Mouse (Mus musculus): ENCODE measurements around the gene Fcnb. TPM values are rescaled to one million over a fixed set of nuclear protein-coding genes. Genes with fewer than 3 reads are reported as not detected.

Fcnb gene
- polyA plus RNA-seq, 1 experiment from 2014 or later = not detected

DNA sequence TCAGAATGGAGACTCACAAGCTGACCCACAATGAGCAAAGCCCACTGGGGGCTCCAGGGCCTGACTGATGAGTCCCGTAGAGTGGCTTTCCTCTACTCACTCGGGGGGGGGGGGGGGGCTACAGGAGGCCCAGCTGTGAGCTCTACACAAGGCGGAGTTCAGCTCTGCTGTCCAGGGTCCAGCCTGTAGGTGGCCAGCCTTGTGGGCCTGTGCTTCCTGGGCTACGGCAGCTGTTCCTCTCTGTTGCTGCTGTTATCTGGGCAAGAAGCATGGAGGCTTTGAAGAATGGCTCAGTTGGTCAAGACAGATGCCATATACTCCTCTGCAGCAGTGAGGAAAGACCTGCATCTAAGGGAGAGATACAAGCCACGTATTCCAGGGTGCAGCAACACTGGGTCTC is 24.1 kb upstream of the Fcnb start:
- no peak overlapping the region for H3K4me2 ChIP-seq (ENCODE audit: low read length)
- ATAC-seq = no peak
- H3K4me1 ChIP-seq (replicated peaks; ENCODE audit: control insufficient read depth, insufficient read depth, low read length) = no peaks in the 10 kb centered on the region

DNA sequence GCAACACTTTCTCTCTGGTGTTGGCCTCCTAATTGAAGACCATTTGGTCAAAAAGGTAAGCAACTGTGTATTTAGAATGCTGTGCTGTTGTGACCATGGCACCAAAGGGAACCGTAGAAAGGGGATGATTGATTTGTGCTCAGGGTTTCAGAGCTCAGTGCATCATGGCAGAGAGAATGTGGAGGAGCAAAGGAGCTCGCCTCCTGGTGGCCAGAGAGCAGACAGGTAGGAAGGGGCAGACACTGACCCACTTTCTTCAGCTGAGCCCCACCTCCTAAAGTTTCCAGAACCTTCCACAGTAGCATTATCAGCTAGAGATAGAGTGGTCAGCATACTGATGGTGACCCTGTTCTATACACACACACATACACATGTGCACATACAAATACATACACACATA is 21.3 kb upstream of the Fcnb start:
- WGBS = 82% methylated on average over 2 of the region's 2 CpGs
- Histone ChIP-seq H3K4me3 (replicated peaks; ENCODE audit: low read length) (no peak overlapping the region), H3K27ac (ENCODE audit: low read length) (no peak overlapping the region), H3K9me3 (ENCODE audit: control insufficient read depth, low read length) (no peaks in the 10 kb centered on the region), H3K4me2 (ENCODE audit: low read length) (no peak overlapping the region), H3K27me3 (replicated peaks; ENCODE audit: control insufficient read depth, insufficient read depth, low read length) (no peaks in the 10 kb centered on the region), H3K9ac (replicated peaks; ENCODE audit: low read depth, low read length) (no peak overlapping the region), H3K36me3 (ENCODE audit: control insufficient read depth, insufficient read depth) (no peaks in the 10 kb centered on the region), H3K4me1 (replicated peaks; ENCODE audit: control insufficient read depth, insufficient read depth, low read length) (no peaks in the 10 kb centered on the region)
- ATAC-seq = no peak

More for the DNA sequence above, 24.1 kb upstream of the Fcnb start:
- no peak overlapping the region for H3K4me3 ChIP-seq (replicated peaks; ENCODE audit: low read length)
- H3K9me3 ChIP-seq (ENCODE audit: control insufficient read depth, low read length) = no peaks in the 10 kb centered on the region
- H3K27me3 ChIP-seq (replicated peaks; ENCODE audit: control insufficient read depth, insufficient read depth, low read length) = no peaks in the 10 kb centered on the region
- no peak overlapping the region for H3K27ac ChIP-seq (ENCODE audit: low read length)
- H3K9ac ChIP-seq (replicated peaks; ENCODE audit: low read depth, low read length) = no peak overlapping the region
- 79% methylated on average over 5 of the region's 5 CpGs for WGBS
- no peaks in the 10 kb centered on the region for H3K36me3 ChIP-seq (ENCODE audit: control insufficient read depth, insufficient read depth)

GRCm38 (mm10) chr2:28103653-28104052 is 19.0 kb upstream of the Fcnb start:
- Histone ChIP-seq H3K9ac (replicated peaks; ENCODE audit: low read depth, low read length) (no peak overlapping the region), H3K4me3 (replicated peaks; ENCODE audit: low read length) (no peak overlapping the region), H3K27ac (ENCODE audit: low read length) (no peak overlapping the region), H3K4me2 (ENCODE audit: low read length) (no peak overlapping the region), H3K27me3 (replicated peaks; ENCODE audit: control insufficient read depth, insufficient read depth, low read length) (no peaks in the 10 kb centered on the region), H3K36me3 (ENCODE audit: control insufficient read depth, insufficient read depth) (no peaks in the 10 kb centered on the region), H3K4me1 (replicated peaks; ENCODE audit: control insufficient read depth, insufficient read depth, low read length) (peaks cover 10% of the 10 kb centered on the region), H3K9me3 (ENCODE audit: control insufficient read depth, low read length) (no peaks in the 10 kb centered on the region)
- 66% methylated on average over 2 of the region's 2 CpGs for WGBS
- no peak for ATAC-seq

- H3K4me2 ChIP-seq (ENCODE audit: low read length) = no peak overlapping the region
- WGBS = 97% methylated on average over 2 of the region's 2 CpGs
- H3K27ac ChIP-seq (ENCODE audit: low read length) = no peak overlapping the region
- H3K9me3 ChIP-seq (ENCODE audit: control insufficient read depth, low read length) = no peaks in the 10 kb centered on the region
- H3K4me1 ChIP-seq (replicated peaks; ENCODE audit: control insufficient read depth, insufficient read depth, low read length) = peaks cover 15% of the 10 kb centered on the region
- H3K4me3 ChIP-seq (replicated peaks; ENCODE audit: low read length) = no peak overlapping the region
- H3K36me3 ChIP-seq (ENCODE audit: control insufficient read depth, insufficient read depth) = no peaks in the 10 kb centered on the region
- no peak overlapping the region for H3K9ac ChIP-seq (replicated peaks; ENCODE audit: low read depth, low read length)
- no peaks in the 10 kb centered on the region for H3K27me3 ChIP-seq (replicated peaks; ENCODE audit: control insufficient read depth, insufficient read depth, low read length)
- ATAC-seq = no peak
These were observed 17.2 kb upstream of the Fcnb start for GRCm38 (mm10) chr2:28101892-28102291.

- Histone ChIP-seq H3K9ac (replicated peaks; ENCODE audit: low read depth, low read length) (no peak overlapping the region), H3K4me1 (replicated peaks; ENCODE audit: control insufficient read depth, insufficient read depth, low read length) (peaks cover 15% of the 10 kb centered on the region), H3K27me3 (replicated peaks; ENCODE audit: control insufficient read depth, insufficient read depth, low read length) (no peaks in the 10 kb centered on the region), H3K27ac (ENCODE audit: low read length) (no peak overlapping the region), H3K4me2 (ENCODE audit: low read length) (no peak overlapping the region), H3K36me3 (ENCODE audit: control insufficient read depth, insufficient read depth) (no peaks in the 10 kb centered on the region), H3K4me3 (replicated peaks; ENCODE audit: low read length) (no peak overlapping the region), H3K9me3 (ENCODE audit: control insufficient read depth, low read length) (no peaks in the 10 kb centered on the region)
- ATAC-seq = no peak
- 86% methylated on average over 9 of the region's 9 CpGs for WGBS
These were observed 16.3 kb upstream of the Fcnb start for GRCm38 (mm10) chr2:28100796-28101483.

DNA sequence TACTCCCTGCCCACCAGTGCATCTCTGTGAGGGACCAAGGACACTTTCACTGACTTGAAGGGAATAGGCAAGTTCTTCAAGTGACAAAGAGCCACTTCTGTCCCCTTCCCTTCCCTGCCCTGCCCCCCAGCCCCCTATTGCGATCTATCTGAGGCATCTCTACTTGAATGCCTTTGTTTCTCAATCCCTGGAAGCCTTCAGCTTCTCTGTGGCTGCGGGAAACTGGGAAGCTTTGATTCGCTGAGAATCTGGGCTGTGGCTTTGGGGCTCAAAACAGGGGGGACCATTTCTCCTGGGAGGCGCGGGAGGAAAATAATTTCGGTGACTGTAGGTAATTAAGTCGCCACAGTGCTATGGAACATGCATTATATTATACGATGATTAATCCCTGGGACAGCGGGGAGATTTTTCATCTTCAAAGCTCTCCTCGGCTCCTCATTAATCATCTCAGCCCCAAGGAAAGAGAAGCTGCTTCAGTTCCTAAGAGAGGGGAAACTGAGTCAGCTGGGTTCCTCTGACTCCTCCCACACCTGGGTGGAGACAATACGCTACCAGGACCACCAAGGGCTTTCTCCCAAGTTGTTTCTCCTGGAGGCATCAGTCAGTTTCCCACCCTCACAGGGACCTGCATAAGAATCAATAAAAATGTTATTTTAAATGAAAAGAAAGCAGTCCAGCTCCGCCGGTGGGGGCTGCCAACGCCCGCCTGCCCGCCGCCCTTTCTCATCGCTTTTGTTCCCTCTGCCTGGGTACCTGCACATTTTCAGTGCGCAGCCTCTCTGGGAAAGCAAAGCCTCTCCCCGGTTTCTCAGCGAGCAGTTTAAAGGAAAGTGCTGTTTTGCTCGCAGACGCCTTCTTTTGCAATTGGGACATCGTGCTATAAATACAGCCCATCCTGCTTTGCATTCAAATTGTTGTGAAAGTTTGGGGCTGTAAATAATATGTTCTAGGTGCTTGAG is 14.1 kb upstream of the Fcnb start:
- Histone ChIP-seq H3K27me3 (replicated peaks; ENCODE audit: control insufficient read depth, insufficient read depth, low read length) (no peaks in the 10 kb centered on the region), H3K4me2 (ENCODE audit: low read length) (peak overlapping the region; percentile 65), H3K9me3 (ENCODE audit: control insufficient read depth, low read length) (no peaks in the 10 kb centered on the region), H3K36me3 (ENCODE audit: control insufficient read depth, insufficient read depth) (no peaks in the 10 kb centered on the region), H3K9ac (replicated peaks; ENCODE audit: low read depth, low read length) (peak overlapping the region; percentile 19), H3K27ac (ENCODE audit: low read length) (peak overlapping the region; percentile 74), H3K4me1 (replicated peaks; ENCODE audit: control insufficient read depth, insufficient read depth, low read length) (peaks cover 15% of the 10 kb centered on the region), H3K4me3 (replicated peaks; ENCODE audit: low read length) (peak overlapping the region; percentile 36)
- ATAC-seq = peak; percentile 57
- WGBS = under 1% methylated on average over 24 of the region's 24 CpGs

- Histone ChIP-seq H3K9me3 (ENCODE audit: control insufficient read depth, low read length) (no peaks in the 10 kb centered on the region), H3K4me3 (replicated peaks; ENCODE audit: low read length) (no peak overlapping the region), H3K9ac (replicated peaks; ENCODE audit: low read depth, low read length) (no peak overlapping the region), H3K4me1 (replicated peaks; ENCODE audit: control insufficient read depth, insufficient read depth, low read length) (peaks cover 15% of the 10 kb centered on the region), H3K4me2 (ENCODE audit: low read length) (no peak overlapping the region), H3K36me3 (ENCODE audit: control insufficient read depth, insufficient read depth) (no peaks in the 10 kb centered on the region), H3K27ac (ENCODE audit: low read length) (no peak overlapping the region), H3K27me3 (replicated peaks; ENCODE audit: control insufficient read depth, insufficient read depth, low read length) (no peaks in the 10 kb centered on the region)
- no peak for ATAC-seq
- WGBS = 89% methylated on average over 6 of the region's 6 CpGs
These were observed 12.1 kb upstream of the Fcnb start for GRCm38 (mm10) chr2:28096751-28097309.

GRCm38 (mm10) chr2:28092099-28092498 is 7.4 kb upstream of the Fcnb start:
- H3K4me2 ChIP-seq (ENCODE audit: low read length) = no peak overlapping the region
- no peaks in the 10 kb centered on the region for H3K4me1 ChIP-seq (replicated peaks; ENCODE audit: control insufficient read depth, insufficient read depth, low read length)
- 90% methylated on average over 8 of the region's 8 CpGs for WGBS
- no peaks in the 10 kb centered on the region for H3K9me3 ChIP-seq (ENCODE audit: control insufficient read depth, low read length)
- no peak overlapping the region for H3K4me3 ChIP-seq (replicated peaks; ENCODE audit: low read length)
- H3K27me3 ChIP-seq (replicated peaks; ENCODE audit: control insufficient read depth, insufficient read depth, low read length) = no peaks in the 10 kb centered on the region
- H3K27ac ChIP-seq (ENCODE audit: low read length) = no peak overlapping the region
- no peaks in the 10 kb centered on the region for H3K36me3 ChIP-seq (ENCODE audit: control insufficient read depth, insufficient read depth)
- no peak overlapping the region for H3K9ac ChIP-seq (replicated peaks; ENCODE audit: low read depth, low read length)
- ATAC-seq = no peak

GRCm38 (mm10) chr2:28091042-28091441 is 6.4 kb upstream of the Fcnb start:
- ATAC-seq = no peak
- Histone ChIP-seq H3K27ac (ENCODE audit: low read length) (no peak overlapping the region), H3K9ac (replicated peaks; ENCODE audit: low read depth, low read length) (no peak overlapping the region)

More at GRCm38 (mm10) chr2:28091042-28091441, 6.4 kb upstream of the Fcnb start:
- Histone ChIP-seq H3K9me3 (ENCODE audit: control insufficient read depth, low read length) (no peaks in the 10 kb centered on the region), H3K4me3 (replicated peaks; ENCODE audit: low read length) (no peak overlapping the region), H3K4me1 (replicated peaks; ENCODE audit: control insufficient read depth, insufficient read depth, low read length) (no peaks in the 10 kb centered on the region), H3K27me3 (replicated peaks; ENCODE audit: control insufficient read depth, insufficient read depth, low read length) (no peaks in the 10 kb centered on the region), H3K36me3 (ENCODE audit: control insufficient read depth, insufficient read depth) (no peaks in the 10 kb centered on the region), H3K4me2 (ENCODE audit: low read length) (no peak overlapping the region)
- 71% methylated on average over 6 of the region's 6 CpGs for WGBS
